Mouse (Mus musculus) heart, embryonic 14.5 days (tissue): Measurements from ENCODE around the gene Imp4. TPM values are rescaled to one million over a fixed set of nuclear protein-coding genes. Genes with fewer than 3 reads are reported as not detected.
"Not testable (repeated sequence)": the region's sequence is repeated elsewhere in the genome, so short reads cannot be mapped to it uniquely, and the experiment has no call there.

Source experiments
- ATAC-seq: fragments of 200-750 bp; cut with Nextera tagmentation; 2 replicates; pipeline ENCODE4 v1.8.0; 2017; ENCODE audit warnings: low read depth, moderate TSS enrichment; ENCODE audit not compliant: insufficient number of reproducible peaks, insufficient read depth, low FRiP score
- H3K27ac ChIP-seq, 2 experiments: fragments of 200-500 bp in 1 of 2; fragments of 300-500 bp in 1 of 2; sonication (generic) in 1 of 2; replicated peaks in 1 of 2; 2 replicates each; pipeline ENCODE4 v1.5.1; 2012 to 2014; ENCODE audit warnings: low read depth in 2 of 2, low read length in 2 of 2, control low read depth in 1 of 2, mild to moderate bottlenecking in 1 of 2, mixed read lengths in 1 of 2; ENCODE audit not compliant: control insufficient read depth in 1 of 2, insufficient read depth in 1 of 2
- H3K27me3 ChIP-seq: fragments of 300-500 bp; sonication (generic); 2 replicates; pipeline ENCODE4 v1.6.1; 2014; ENCODE audit warnings: mild to moderate bottlenecking, low read length, control low read depth; ENCODE audit not compliant: control insufficient read depth, insufficient read depth
- H3K36me3 ChIP-seq: fragments of 300-500 bp; sonication (generic); 2 replicates; pipeline ENCODE4 v1.6.1; 2014; ENCODE audit warnings: mild to moderate bottlenecking, control low read depth, low read length, mixed read lengths; ENCODE audit not compliant: control insufficient read depth, insufficient read depth
- H3K4me1 ChIP-seq, 2 experiments: fragments of 200-500 bp in 1 of 2; fragments of 300-500 bp in 1 of 2; sonication (generic) in 1 of 2; 2 replicates each; pipeline ENCODE4 v1.6.1; 2012 to 2014; ENCODE audit warnings: low read length in 2 of 2, control low read depth in 1 of 2, mixed read lengths in 1 of 2; ENCODE audit not compliant: control insufficient read depth in 2 of 2, insufficient read depth in 2 of 2
- H3K4me2 ChIP-seq: fragments of 300-500 bp; sonication (generic); 2 replicates; pipeline ENCODE4 v1.6.1; 2014; ENCODE audit warnings: mild to moderate bottlenecking, low read length
- H3K4me3 ChIP-seq, 2 experiments: fragments of 200-500 bp in 1 of 2; fragments of 300-500 bp in 1 of 2; sonication (generic) in 1 of 2; 2 replicates each; pipeline ENCODE4 v1.5.1; 2012 to 2014; ENCODE audit warnings: low read length in 2 of 2, mild to moderate bottlenecking in 2 of 2, control low read depth in 1 of 2, low read depth in 1 of 2, moderate library complexity in 1 of 2; ENCODE audit not compliant: control insufficient read depth in 1 of 2, insufficient read depth in 1 of 2
- H3K9ac ChIP-seq: fragments of 300-500 bp; sonication (generic); 2 replicates; pipeline ENCODE4 v1.6.1; 2014; ENCODE audit warnings: mild to moderate bottlenecking, low read length
- H3K9me3 ChIP-seq: fragments of 300-500 bp; sonication (generic); 2 replicates; pipeline ENCODE4 v1.6.1; 2016; ENCODE audit warnings: low read length, control low read depth; ENCODE audit not compliant: control insufficient read depth
- WGBS: fragments of 180-500 bp; shearing (Covaris S2); extraction: QIAGEN DNeasy Blood & Tissue Kit; methylation state at CpG from one replicate; pipeline ENCODE4 v1.1.7; 2014; 5-methylcytosine and 5-hydroxymethylcytosine counted together
- polyA plus RNA-seq: library from polyadenylated mRNA; unstranded; fragments of >200 nt; fragmentation: Nextera tagmentation; extraction: Ambion mirVana; gene quantifications from 2 replicates; pipeline ENCODE4 v1.2.1, GENCODE M21; 2014

The Imp4 gene
- polyA plus RNA-seq, 1 experiment from 2014 or later = 59.0 TPM

- Histone ChIP-seq H3K36me3 (peaks cover 15% of the 10 kb centered on the region), H3K27me3 (no peaks in the 10 kb centered on the region), H3K9ac (peak overlapping the region; percentile 70), H3K27ac (peak overlapping the region in 1 of 2 experiments; percentile 67; a peak in 2 of 4 replicates), H3K4me1 (peaks cover 6 to 8% of the 10 kb centered on the region in 2 experiments; a peak in 2 of 4 replicates), H3K4me2 (peak overlapping the region; percentile 68), H3K9me3 (peaks cover 24% of the 10 kb centered on the region), H3K4me3 (peak overlapping the region; percentile 46; a peak in 3 of 4 replicates)
- ATAC-seq = no peak
- 53% methylated on average over 13 of the region's 13 CpGs for WGBS
These were observed 7.3 kb upstream of the Imp4 start for GRCm38 (mm10) chr1:34432411-34432775.

GRCm38 (mm10) chr1:34432776-34433481 lies 6.7 kb upstream of the Imp4 start:
- ATAC-seq = no peak
- 16% methylated on average over 35 of the region's 35 CpGs for WGBS
- Histone ChIP-seq H3K4me3 (peak overlapping the region; percentile 46), H3K4me2 (peak overlapping the region; percentile 68), H3K27me3 (no peaks in the 10 kb centered on the region), H3K4me1 (peaks cover 6 to 8% of the 10 kb centered on the region in 2 experiments; a peak in 2 of 4 replicates), H3K36me3 (peaks cover 20% of the 10 kb centered on the region), H3K9ac (peak overlapping the region; percentile 70), H3K27ac (peak overlapping the region; percentile 17 to 67), H3K9me3 (peaks cover 24% of the 10 kb centered on the region)

- peak overlapping the region; percentile 43 to 70 for H3K4me3 ChIP-seq
- no peak for ATAC-seq
- H3K27ac ChIP-seq = peak overlapping the region; percentile 20 to 67; a peak in 3 of 4 replicates
- no peaks in the 10 kb centered on the region for H3K27me3 ChIP-seq
- H3K36me3 ChIP-seq = peaks cover 23% of the 10 kb centered on the region
- peak overlapping the region; percentile 60 for H3K9ac ChIP-seq
- WGBS = 11% methylated on average over 19 of the region's 19 CpGs
- peaks cover 8 to 13% of the 10 kb centered on the region in 2 experiments for H3K4me1 ChIP-seq
- peaks cover 24% of the 10 kb centered on the region for H3K9me3 ChIP-seq
- H3K4me2 ChIP-seq = peak overlapping the region; percentile 68
These were observed 5.6 kb upstream of the Imp4 start for GRCm38 (mm10) chr1:34433891-34434521.

GRCm38 (mm10) chr1:34434660-34435160 lies 4.9 kb upstream of the Imp4 start:
- H3K4me2 ChIP-seq = peak overlapping the region; percentile 68
- peaks cover 23% of the 10 kb centered on the region for H3K36me3 ChIP-seq
- H3K4me3 ChIP-seq = peak overlapping the region; percentile 70 to 97
- H3K9ac ChIP-seq = peak overlapping the region; percentile 80
- no peak for ATAC-seq
- H3K27ac ChIP-seq = peak overlapping the region; percentile 87 to 93
- peaks cover 8 to 13% of the 10 kb centered on the region in 2 experiments for H3K4me1 ChIP-seq
- H3K9me3 ChIP-seq = peaks cover 23% of the 10 kb centered on the region
- under 1% methylated on average over 30 of the region's 30 CpGs for WGBS
- no peaks in the 10 kb centered on the region for H3K27me3 ChIP-seq

GRCm38 (mm10) chr1:34435371-34436120 lies 4.1 kb upstream of the Imp4 start:
- WGBS = 34% methylated on average over 8 of the region's 8 CpGs
- ATAC-seq = no peak
- Histone ChIP-seq H3K9me3 (peaks cover 16% of the 10 kb centered on the region), H3K4me3 (peak overlapping the region; percentile 70 to 97), H3K9ac (peak overlapping the region; percentile 80), H3K27me3 (no peaks in the 10 kb centered on the region), H3K36me3 (peaks cover 23% of the 10 kb centered on the region), H3K4me1 (peaks cover 10 to 16% of the 10 kb centered on the region in 2 experiments), H3K27ac (peak overlapping the region; percentile 87 to 93), H3K4me2 (peak overlapping the region; percentile 68)

- Histone ChIP-seq H3K4me1 (peaks cover 10 to 20% of the 10 kb centered on the region in 2 experiments), H3K36me3 (peaks cover 25% of the 10 kb centered on the region), H3K27ac (no peak overlapping the region), H3K4me3 (no peak overlapping the region), H3K4me2 (no peak overlapping the region), H3K27me3 (no peaks in the 10 kb centered on the region), H3K9ac (no peak overlapping the region), H3K9me3 (peaks cover 8% of the 10 kb centered on the region)
- WGBS = 85% methylated on average over 3 of the region's 3 CpGs
- ATAC-seq = no peak
These were observed 3.3 kb upstream of the Imp4 start for GRCm38 (mm10) chr1:34436374-34436773.

GRCm38 (mm10) chr1:34437366-34437765 lies 2.3 kb upstream of the Imp4 start:
- peaks cover 32% of the 10 kb centered on the region for H3K36me3 ChIP-seq
- ATAC-seq = not testable (repeated sequence)
- WGBS = 93% methylated on average over 8 of the region's 8 CpGs

More at GRCm38 (mm10) chr1:34437366-34437765, 2.3 kb upstream of the Imp4 start:
- H3K9me3 ChIP-seq, H3K4me3 ChIP-seq, H3K9ac ChIP-seq, H3K4me2 ChIP-seq, H3K27ac ChIP-seq, H3K27me3 ChIP-seq: not testable (repeated sequence)
- peaks cover 8 to 20% of the 10 kb centered on the region in 2 experiments for H3K4me1 ChIP-seq
